Mouse (Mus musculus) T-helper 1 cell (primary cell): ENCODE measurements around the gene Aen.

Experiments
- in situ Hi-C: fragments of 300-600 bp; cut with MboI, MseI; formaldehyde crosslinking; loops from one replicate; pipeline ENCODE4 v1.15.1; 2025; ENCODE audit warnings: high pct_unique_total_duplicates

Gene Aen

GRCm38 (mm10) chr7:78927266-78927665 is 31.6 kb downstream of the Aen start:
- in situ Hi-C loops: no loop called here

GRCm38 (mm10) chr7:78938957-78939602 is 43.4 kb downstream of the Aen start:
- in situ Hi-C loops: no loop called here

- in situ Hi-C loops: no loop called here
Observed at GRCm38 (mm10) chr7:78940971-78941370, 45.3 kb downstream of the Aen start.

DNA sequence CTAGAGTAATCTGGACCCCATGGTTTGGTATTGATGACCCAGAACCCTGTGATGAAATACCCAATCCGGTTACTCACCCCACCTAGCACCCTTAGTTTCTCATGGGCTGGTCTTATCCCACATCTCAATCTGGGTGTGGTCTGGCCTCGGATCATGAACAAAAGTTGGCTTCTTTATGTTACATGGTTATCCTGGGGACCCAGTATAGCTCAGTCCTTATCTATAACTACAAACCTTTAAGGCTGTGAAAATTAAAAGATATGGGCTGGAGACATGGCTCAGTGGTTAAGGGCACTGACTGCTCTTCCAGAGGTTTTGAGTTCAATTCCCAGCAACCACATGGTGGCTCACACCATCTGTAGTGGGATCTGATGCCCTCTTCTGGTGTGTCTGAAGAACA is 46.9 kb downstream of the Aen start:
- in situ Hi-C loops: no loop called here

GRCm38 (mm10) chr7:78953886-78954572 is 58.4 kb downstream of the Aen start:
- in situ Hi-C loops: no loop called here

GRCm38 (mm10) chr7:78954619-78955018 is 59.0 kb downstream of the Aen start:
- in situ Hi-C loops: no loop called here

GRCm38 (mm10) chr7:78955086-78955485 is 59.4 kb downstream of the Aen start:
- in situ Hi-C loops: no loop called here

DNA sequence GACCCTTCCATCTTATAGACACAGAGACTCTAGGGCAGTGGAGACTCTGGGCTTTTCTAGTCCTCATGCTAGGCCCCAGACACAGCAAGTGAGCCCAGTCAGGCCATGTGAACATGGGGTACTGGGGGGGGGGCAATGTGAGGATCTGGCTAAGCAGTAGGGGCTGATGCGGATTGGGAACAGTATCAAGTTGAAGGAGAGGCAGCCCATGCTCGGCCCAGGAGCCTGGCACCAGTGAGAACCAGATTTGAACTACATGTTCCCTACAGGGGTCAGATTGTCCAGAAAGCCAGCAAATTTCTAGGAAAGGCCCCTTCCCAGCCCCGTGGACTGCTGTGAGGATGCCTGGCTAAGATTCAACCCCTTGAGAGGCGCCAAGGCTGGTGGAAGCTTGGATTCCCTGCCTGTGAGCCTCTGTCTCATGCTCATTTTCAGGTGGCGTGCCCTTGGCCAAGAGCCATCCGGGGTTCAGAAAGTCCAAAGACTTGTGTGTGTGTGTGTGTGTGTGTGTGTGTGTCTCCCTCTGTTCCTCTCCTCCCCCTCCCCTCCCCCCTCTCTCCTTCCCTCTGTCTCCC is 62.9 kb downstream of the Aen start:
- in situ Hi-C loops: no loop called here
